Mouse (Mus musculus): Measurements from ENCODE around the gene Gm44973. TPM values are rescaled to one million over a fixed set of nuclear protein-coding genes. Genes with fewer than 3 reads are reported as not detected.

Gene Gm44973
- polyA plus RNA-seq, 3 experiments from 2014 or later = 7.8 to 17.2 (median 10.8) TPM

Other genes with a start within 250 kb of the Gm44973 start
- gene Fam71e2, start 244.2 kb upstream of the Gm44973 start, polyA plus RNA-seq (2017; shearing (Covaris generic)) = not detected
- not detected for gene Il11, start 232.6 kb upstream of the Gm44973 start, polyA plus RNA-seq (2017; shearing (Covaris generic))
- gene Tmem190, start 232.6 kb upstream of the Gm44973 start, polyA plus RNA-seq (2017; shearing (Covaris generic)) = not detected
- gene Tmem238, start 225.8 kb upstream of the Gm44973 start, polyA plus RNA-seq (2017; shearing (Covaris generic)) = under 1 TPM in 1 of 3 experiments, not detected in 2; 0.90 TPM
- 100 to 1,000 TPM; 324 to 638 (median 419) TPM for gene Rpl28, start 222.6 kb upstream of the Gm44973 start, polyA plus RNA-seq (2017; shearing (Covaris generic))
- gene Ube2s, start 202.9 kb upstream of the Gm44973 start, polyA plus RNA-seq (2017; shearing (Covaris generic)) = 10 to 100 TPM; 13.2 to 64.5 (median 31.1) TPM
- not detected for gene Shisa7, start 170.8 kb upstream of the Gm44973 start, polyA plus RNA-seq (2017; shearing (Covaris generic))
- gene Isoc2b, start 145.2 kb upstream of the Gm44973 start, polyA plus RNA-seq (2017; shearing (Covaris generic)) = 10 to 100 TPM; 26.6 to 36.5 (median 34.4) TPM
- gene Isoc2a, start 138.3 kb upstream of the Gm44973 start, polyA plus RNA-seq (2017; shearing (Covaris generic)) = under 1 TPM; 0.58 to 0.92 (median 0.70) TPM
- gene Gm36210, start 109.0 kb upstream of the Gm44973 start, polyA plus RNA-seq (2017; shearing (Covaris generic)) = not detected
- gene Zfp628, start 100.3 kb upstream of the Gm44973 start, polyA plus RNA-seq (2017; shearing (Covaris generic)) = 1 to 10 TPM in 2 of 3 experiments, under 1 TPM in 1; 0.93 to 1.8 (median 1.6) TPM
- gene Nat14, start 93.5 kb upstream of the Gm44973 start, polyA plus RNA-seq (2017; shearing (Covaris generic)) = under 1 TPM in 2 of 3 experiments, not detected in 1; 0.34 to 0.44 TPM
- gene Ssc5d, start 89.7 kb upstream of the Gm44973 start, polyA plus RNA-seq (2017; shearing (Covaris generic)) = not detected
- gene Sbk2, start 51.1 kb upstream of the Gm44973 start, polyA plus RNA-seq (2017; shearing (Covaris generic)) = 1 to 10 TPM in 2 of 3 experiments, not detected in 1; 1.2 to 2.0 TPM
- gene Sbk3, start 44.3 kb upstream of the Gm44973 start, polyA plus RNA-seq (2017; shearing (Covaris generic)) = not detected
- gene Zfp579, start 19.3 kb upstream of the Gm44973 start, polyA plus RNA-seq (2017; shearing (Covaris generic)) = 1 to 10 TPM; 4.3 to 6.0 (median 5.1) TPM
- 10 to 100 TPM; 34.4 to 44.7 (median 38.9) TPM for gene Zfp524, start 1.1 kb upstream of the Gm44973 start, polyA plus RNA-seq (2017; shearing (Covaris generic))
- 10 to 100 TPM in 1 of 3 experiments, 1 to 10 TPM in 2; 7.2 to 15.1 (median 7.9) TPM for gene Fiz1, start 799 bp upstream of the Gm44973 start, polyA plus RNA-seq (2017; shearing (Covaris generic))
- gene Zfp865, start 4.9 kb downstream of the Gm44973 start, polyA plus RNA-seq (2017; shearing (Covaris generic)) = 1 to 10 TPM; 2.5 to 6.7 (median 5.2) TPM
- gene Ccdc106, start 5.1 kb downstream of the Gm44973 start, polyA plus RNA-seq (2017; shearing (Covaris generic)) = not detected
- not detected for gene 4632433K11Rik, start 18.6 kb downstream of the Gm44973 start, polyA plus RNA-seq (2017; shearing (Covaris generic))
- 1 to 10 TPM; 3.0 to 5.1 (median 3.7) TPM for gene Zfp784, start 22.9 kb downstream of the Gm44973 start, polyA plus RNA-seq (2017; shearing (Covaris generic))
- 1 to 10 TPM in 1 of 3 experiments, under 1 TPM in 2; 0.77 to 1.3 (median 0.93) TPM for gene Zfp580, start 36.0 kb downstream of the Gm44973 start, polyA plus RNA-seq (2017; shearing (Covaris generic))
- gene U2af2, start 46.6 kb downstream of the Gm44973 start, polyA plus RNA-seq (2017; shearing (Covaris generic)) = 10 to 100 TPM; 26.0 to 33.4 (median 32.0) TPM
- 1 to 10 TPM; 5.8 to 7.3 (median 6.8) TPM for gene Epn1, start 64.7 kb downstream of the Gm44973 start, polyA plus RNA-seq (2017; shearing (Covaris generic))
- gene Rfpl4, start 101.5 kb downstream of the Gm44973 start, polyA plus RNA-seq (2017; shearing (Covaris generic)) = not detected
- under 1 TPM in 1 of 3 experiments, not detected in 2; 0.50 TPM for gene Rasl2-9, start 110.5 kb downstream of the Gm44973 start, polyA plus RNA-seq (2017; shearing (Covaris generic))
- gene Vmn1r55, start 134.2 kb downstream of the Gm44973 start, polyA plus RNA-seq (2017; shearing (Covaris generic)) = under 1 TPM in 2 of 3 experiments, not detected in 1; 0.15 to 0.40 TPM
- gene Vmn1r56, start 181.3 kb downstream of the Gm44973 start, polyA plus RNA-seq (2017; shearing (Covaris generic)) = not detected
- not detected for gene Vmn1r57, start 203.0 kb downstream of the Gm44973 start, polyA plus RNA-seq (2017; shearing (Covaris generic))

All from inflammation-experienced regulatory T-cells, adult 6 months (primary cell).